Mouse (Mus musculus) left cerebral cortex, adult 9 months (tissue): ENCODE measurements at regions not wholly inside any gene's neighbourhood (a gene's known extent, or its start where the extent isn't known, plus 50 kb on each side); places are given as distances from the start of the nearest gene placed in this dataset.

Experiments used
- DNase-seq, 2 experiments: peaks; one replicate each; pipeline ENCODE4 v3.0.0; 2022; ENCODE audit warnings: low spot score in 2 of 2

GRCm38 (mm10) chr10:42094274-42095000 lies 76.2 kb upstream of the Armc2 start:
- no peak for DNase-seq

- DNase-seq, result no peak
Observed at GRCm38 (mm10) chr10:42093176-42093759, 75.0 kb upstream of the Armc2 start.

GRCm38 (mm10) chr10:42092500-42092899 lies 74.3 kb upstream of the Armc2 start:
- DNase-seq, result peak; percentile 18 to 52

GRCm38 (mm10) chr10:42091546-42092168 lies 73.4 kb upstream of the Armc2 start:
- DNase-seq, result no peak

- no peak for DNase-seq
Observed at GRCm38 (mm10) chr10:42090806-42091205, 72.6 kb upstream of the Armc2 start.

- no peak for DNase-seq
Observed at GRCm38 (mm10) chr10:42090147-42090546, 71.9 kb upstream of the Armc2 start.

GRCm38 (mm10) chr10:42089686-42090085 lies 71.4 kb upstream of the Armc2 start:
- DNase-seq, result no peak

GRCm38 (mm10) chr10:42089235-42089625 lies 71.0 kb upstream of the Armc2 start:
- DNase-seq, result peak in 1 of 2 experiments; percentile 30

- no peak for DNase-seq
Observed at GRCm38 (mm10) chr10:42088570-42089234, 70.5 kb upstream of the Armc2 start.

- no peak for DNase-seq
Observed at GRCm38 (mm10) chr10:42087906-42088305, 69.7 kb upstream of the Armc2 start.

- no peak for DNase-seq
Observed at GRCm38 (mm10) chr10:42086691-42087090, 68.4 kb upstream of the Armc2 start.

- DNase-seq, result no peak
Observed at GRCm38 (mm10) chr10:42085295-42085694, 67.1 kb upstream of the Armc2 start.

- DNase-seq, result no peak
Observed at GRCm38 (mm10) chr10:42082227-42082840, 64.1 kb upstream of the Armc2 start.

- DNase-seq, result no peak
Observed at GRCm38 (mm10) chr10:42079775-42080174, 61.5 kb upstream of the Armc2 start.

- DNase-seq, result no peak
Observed at GRCm38 (mm10) chr10:42076711-42077110, 58.5 kb upstream of the Armc2 start.

- no peak for DNase-seq
Observed at GRCm38 (mm10) chr10:42075545-42075944, 57.3 kb upstream of the Armc2 start.

GRCm38 (mm10) chr10:42072758-42073157 lies 54.5 kb upstream of the Armc2 start:
- DNase-seq, result no peak

GRCm38 (mm10) chr10:42072131-42072530 lies 53.9 kb upstream of the Armc2 start:
- DNase-seq, result no peak

- DNase-seq, result no peak
Observed at GRCm38 (mm10) chr10:42071404-42072024, 53.3 kb upstream of the Armc2 start.

- peak in 1 of 2 experiments; percentile 24 for DNase-seq
Observed at GRCm38 (mm10) chr10:42070611-42071403, 52.6 kb upstream of the Armc2 start.

- DNase-seq, result no peak
Observed at GRCm38 (mm10) chr10:42069751-42070150, 51.5 kb upstream of the Armc2 start.
